Mouse (Mus musculus): Measurements from ENCODE around the gene Man2c1.
A peak's percentile ranks its signal among the peaks of the same experiment; 100 is the strongest.

The Man2c1 gene

DNA sequence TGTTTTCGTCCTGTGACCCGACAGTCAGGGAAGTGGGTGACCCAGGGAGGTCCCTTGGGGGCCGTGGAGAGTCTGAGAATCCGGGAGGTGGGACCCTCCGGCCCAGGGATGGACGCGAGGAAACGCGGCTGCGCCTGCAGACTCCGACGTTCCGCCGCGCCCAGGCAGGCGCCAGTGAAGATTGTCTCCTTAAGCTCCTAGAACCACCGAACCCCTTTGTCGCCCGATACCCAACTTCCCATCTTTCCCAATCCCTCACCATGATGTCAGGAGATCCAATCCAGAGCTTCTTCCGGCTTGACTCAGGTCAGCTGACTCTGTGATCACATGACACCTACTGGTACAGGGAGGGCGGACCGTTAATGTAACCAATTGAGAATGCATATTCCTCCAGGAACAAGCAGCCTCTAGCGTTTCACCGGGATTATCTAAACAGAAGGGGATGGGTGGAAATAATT, 27.6 kb downstream of the Man2c1 start, which contains the start of gene Commd4:
Gene Commd4, minus strand, starts transcription at position 319 of the 458 bp plus-strand sequence.
- DNase-seq (ENCODE audit: low spot score), result peak; percentile 97

DNA sequence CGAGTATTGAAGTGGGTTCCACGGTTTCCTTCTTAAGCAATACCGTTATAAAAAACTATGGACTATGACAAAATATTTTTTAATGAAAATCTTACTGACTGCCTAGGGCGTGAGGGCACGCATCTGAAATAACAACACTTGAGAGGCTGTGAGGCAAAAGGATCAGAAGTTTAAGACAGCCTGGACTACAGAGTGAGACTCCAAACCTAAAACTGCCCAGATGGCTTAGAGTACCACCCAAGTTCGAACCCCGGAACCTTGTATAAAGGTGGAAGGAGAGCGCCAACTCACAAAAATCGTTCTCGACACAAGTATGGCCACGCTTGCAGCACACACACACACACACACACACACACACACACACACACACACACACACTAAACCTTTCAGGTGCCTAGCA, 28.0 kb downstream of the Man2c1 start:
- no peak for DNase-seq (ENCODE audit: low spot score)

DNA sequence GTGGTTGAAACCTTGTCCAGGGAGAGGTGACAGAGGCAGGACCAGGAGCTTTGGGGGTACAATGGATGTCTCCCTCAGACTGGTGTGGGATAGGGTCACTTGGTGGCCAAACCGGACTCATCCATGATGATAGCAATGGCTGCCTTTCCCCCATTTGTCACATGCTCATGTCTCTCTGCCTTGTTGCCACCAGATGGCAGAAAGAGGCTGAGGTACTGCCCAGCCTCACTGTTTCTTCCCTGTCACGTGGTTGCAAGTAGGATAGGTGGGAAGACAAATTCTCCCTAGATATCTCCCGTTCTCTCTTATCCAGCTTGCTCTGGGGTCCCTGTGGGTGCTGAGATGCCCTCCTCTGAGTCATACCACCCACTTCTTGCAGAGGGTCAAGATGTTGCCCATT, 32.0 kb downstream of the Man2c1 start:
- no peak for DNase-seq (ENCODE audit: low spot score)

DNA sequence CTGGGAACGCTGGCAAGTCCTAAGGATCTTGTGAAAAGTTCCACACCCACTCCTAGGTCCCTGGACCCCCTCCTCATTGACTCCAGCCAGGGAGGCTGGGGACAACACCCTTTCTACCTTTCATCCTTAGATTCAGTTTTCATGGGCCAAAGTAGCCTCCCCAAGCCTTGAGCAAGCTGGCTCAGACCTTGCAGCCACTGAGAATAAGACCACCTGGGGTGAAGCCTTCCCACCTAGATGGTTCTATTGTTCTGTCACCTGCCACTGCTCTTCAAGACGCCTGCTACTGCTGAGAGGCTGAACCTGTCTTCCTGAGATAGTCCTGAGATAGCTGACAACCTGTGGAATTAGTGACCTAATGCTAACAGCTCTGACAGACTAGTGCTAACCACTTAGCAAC, 32.6 kb downstream of the Man2c1 start:
- no peak for DNase-seq (ENCODE audit: low spot score)

DNA sequence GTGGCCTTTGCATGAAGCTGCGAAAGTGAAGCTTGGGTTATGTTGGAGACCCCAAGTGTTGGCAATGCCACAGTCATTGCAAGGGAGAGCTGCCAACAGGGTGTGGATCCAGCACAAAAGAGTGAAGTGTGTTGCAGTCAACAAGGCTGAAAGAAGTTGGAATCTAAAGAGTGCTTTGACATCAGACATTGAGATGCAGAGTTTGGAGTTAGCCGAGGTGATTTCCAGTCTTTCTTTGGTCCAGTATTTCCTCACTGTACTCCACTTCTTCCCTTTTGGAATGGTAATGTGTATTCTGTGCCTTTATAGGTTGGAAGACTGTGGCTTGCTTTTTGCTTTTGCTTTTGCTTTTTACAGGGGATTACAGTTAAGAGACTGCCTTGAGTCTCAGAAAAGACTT, 35.7 kb downstream of the Man2c1 start:
- DNase-seq (ENCODE audit: low spot score), result no peak

DNA sequence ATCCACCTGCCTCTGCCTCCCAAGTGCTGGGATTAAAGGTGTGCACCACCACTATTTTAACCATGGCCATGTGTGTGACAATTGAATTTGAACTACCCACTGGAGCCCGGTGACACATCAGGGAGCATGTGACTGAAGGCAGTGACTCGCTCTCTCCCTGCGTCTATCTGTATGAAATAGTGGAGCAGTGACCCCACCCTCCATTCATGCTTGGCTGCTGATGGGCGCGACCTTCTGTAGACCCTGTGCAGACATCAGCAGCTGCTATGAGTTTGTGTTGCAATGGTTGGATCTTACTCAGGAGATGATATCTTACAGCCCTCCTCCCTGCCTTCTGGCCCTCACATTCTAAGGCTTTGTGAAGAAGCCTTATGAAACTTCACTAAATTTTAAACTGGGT, 37.9 kb downstream of the Man2c1 start:
- DNase-seq (ENCODE audit: low spot score), result no peak

Data from layer of hippocampus, adult 11-12 months (tissue).